In the genomic region with DNA sequence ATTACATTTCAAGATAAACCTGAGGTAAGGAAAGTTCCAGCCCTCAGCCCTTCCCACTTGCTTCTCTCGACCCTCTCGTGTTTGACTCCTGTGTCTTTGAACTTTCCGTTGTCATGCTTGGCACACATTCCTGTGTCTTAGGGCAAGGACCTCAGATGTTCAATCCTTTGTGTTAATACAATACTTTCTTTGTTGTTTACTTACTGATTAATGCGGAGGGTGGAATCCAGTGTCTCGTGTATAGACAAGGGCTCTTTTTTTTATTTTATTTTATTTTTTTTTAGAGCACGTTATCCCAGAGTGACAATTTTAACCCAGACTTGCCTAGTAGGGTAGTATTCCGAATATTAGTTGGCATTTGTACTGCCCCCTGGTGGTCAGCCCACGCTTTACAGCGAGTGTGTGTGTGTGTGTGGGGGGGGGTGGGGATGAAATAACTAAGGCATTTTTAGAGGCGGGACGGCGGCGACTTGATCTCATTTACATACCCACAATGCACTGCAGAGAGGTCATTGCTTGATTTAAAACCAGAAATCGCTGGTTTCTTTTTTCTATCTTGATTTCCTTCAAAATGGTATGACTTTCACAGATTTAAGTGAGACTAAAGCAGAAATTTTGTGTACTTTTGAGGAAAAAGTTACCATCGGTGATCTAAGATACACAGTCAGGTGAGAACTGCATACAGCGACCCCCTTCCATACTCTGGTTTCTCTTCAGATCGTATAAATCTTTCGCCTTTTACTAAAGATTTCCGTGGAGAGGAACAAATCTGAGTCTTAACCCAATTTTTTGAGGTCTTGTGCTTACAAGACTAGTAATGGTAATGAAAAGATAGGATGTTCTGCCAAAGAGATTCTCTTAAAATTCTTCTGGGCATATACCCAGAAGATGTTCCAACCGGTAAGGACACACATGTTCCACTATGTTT, we compare ENCODE assay signal across 8 mouse cellular contexts. TPM values are rescaled to one million over a fixed set of nuclear protein-coding genes. Genes with fewer than 3 reads are reported as not detected.
DNase-seq lines count a peak whose midpoint lies in the region; TF ChIP-seq lines count a peak whose summit lies in the region.

No protein-coding gene starts in this region.

- peaks cover 0 to 4% of the 10 kb centered on the region in 2 experiments; a peak in 1 of 4 replicates for H3K4me1 ChIP-seq in MEL (ENCODE audit: control insufficient read depth in 1 of 2, insufficient read depth in 2 of 2, low read length in 2 of 2)
- no peaks in the 10 kb centered on the region for H3K4me1 ChIP-seq in embryonic fibroblast, embryonic 13.5 days (ENCODE audit: control insufficient read depth, insufficient read depth, low read length)
- H3K4me1 ChIP-seq in small intestine, adult 2 months (ENCODE audit: control insufficient read depth, insufficient read depth, insufficient read length, low read length): no peaks in the 10 kb centered on the region

- TF ChIP-seq POLR2A in MEL (IDR thresholded peaks at IDR 0.05; ENCODE audit: control insufficient read depth in 1 of 2, insufficient read depth in 1 of 2, low read depth in 1 of 2, low read length in 2 of 2, poor library complexity in 1 of 2): peak in 1 of 2 experiments; percentile 91; a peak in 2 of 4 replicates
- no peak for TF ChIP-seq POLR2A in embryonic fibroblast, embryonic 13.5 days (IDR thresholded peaks at IDR 0.05; ENCODE audit: low read depth, low read length)
- no peak for TF ChIP-seq POLR2A in small intestine, adult 2 months (IDR thresholded peaks at IDR 0.05; ENCODE audit: low read depth, low read length)

- peak in 2 of 3 experiments; percentile 58 to 76; a peak in 4 of 6 replicates for TF ChIP-seq CTCF in MEL (IDR thresholded peaks at IDR 0.05 in 2 of 3, conservative IDR thresholded peaks at IDR 0.05 in 1 of 3; ENCODE audit: control insufficient read depth in 1 of 3, insufficient read depth in 1 of 3, low read depth in 2 of 3, low read length in 3 of 3, poor library complexity in 1 of 3, severe bottlenecking in 1 of 3)
- TF ChIP-seq CTCF in embryonic fibroblast, embryonic 13.5 days (IDR thresholded peaks at IDR 0.05; ENCODE audit: borderline replicate concordance, insufficient read depth, low read length): peak; percentile 55; the same call in 1 of the 2 replicates
- peak; percentile 76; the same call in 1 of the 2 replicates for TF ChIP-seq CTCF in small intestine, adult 2 months (IDR thresholded peaks at IDR 0.05; ENCODE audit: extremely low read depth, insufficient read length, insufficient replicate concordance, low read depth, low read length)

- no peak for TF ChIP-seq EP300 in MEL (IDR thresholded peaks at IDR 0.05; ENCODE audit: low read depth in 1 of 2, low read length in 2 of 2)

- H3K9ac ChIP-seq in MEL (ENCODE audit: control insufficient read depth, low read depth, low read length, poor library complexity, severe bottlenecking): peak overlapping the region; percentile 69

- WGBS in small intestine, adult 2 months: 4% methylated on average over 20 of the region's 20 CpGs

- H3K27me3 ChIP-seq in MEL (ENCODE audit: control insufficient read depth in 1 of 2, insufficient read depth in 2 of 2, low read length in 2 of 2): no peaks in the 10 kb centered on the region
- H3K27me3 ChIP-seq in small intestine, adult 2 months (ENCODE audit: control insufficient read depth, insufficient read depth, low read length): no peaks in the 10 kb centered on the region

- intact Hi-C loops in heart, postnatal 14 days (cut with DNase I): no loop called here

- H3K79me2 ChIP-seq in MEL (ENCODE audit: control insufficient read depth, insufficient read depth, low read length, poor library complexity): no peaks in the 10 kb centered on the region

- TF ChIP-seq RAD21 in MEL (IDR thresholded peaks at IDR 0.05; ENCODE audit: low read depth, low read length): no peak

- peak; percentile 93 for DNase-seq in MEL (ENCODE audit: low read depth, low spot score)
- DNase-seq in adrenal gland, postnatal 4 days (ENCODE audit: low spot score in 2 of 2): peak; percentile 50 to 74
- DNase-seq in heart, postnatal 14 days: peak; percentile 79 to 85
- peak; percentile 76 to 77 for DNase-seq in layer of hippocampus, postnatal 10 days (ENCODE audit: low spot score in 2 of 2)
- peak; percentile 86 to 88 for DNase-seq in lung, postnatal 4 days
- peak; percentile 74 for DNase-seq in yolk sac, embryonic 10.5 days (ENCODE audit: low spot score)

- peak overlapping the region; percentile 79 for H3K27ac ChIP-seq in MEL (ENCODE audit: control insufficient read depth, low read depth, low read length)
- H3K27ac ChIP-seq in embryonic fibroblast, embryonic 13.5 days (ENCODE audit: insufficient read depth, low read length): peak overlapping the region; percentile 64; the same call in 1 of the 2 replicates
- no peak overlapping the region for H3K27ac ChIP-seq in small intestine, adult 2 months (ENCODE audit: insufficient read depth, low read depth, low read length)

- H3K36me3 ChIP-seq in MEL (ENCODE audit: control insufficient read depth in 1 of 2, insufficient read depth in 2 of 2, low read length in 2 of 2): no peaks in the 10 kb centered on the region; a peak in 1 of 4 replicates
- H3K36me3 ChIP-seq in small intestine, adult 2 months (ENCODE audit: control insufficient read depth, insufficient read depth, low read length): no peaks in the 10 kb centered on the region

- no peaks in the 10 kb centered on the region for H3K9me3 ChIP-seq in MEL (replicated peaks; ENCODE audit: insufficient read depth, low read length)

- H3K4me3 ChIP-seq in MEL (ENCODE audit: control insufficient read depth in 1 of 2, insufficient read depth in 1 of 2, low read depth in 2 of 2, low read length in 2 of 2): peak overlapping the region; percentile 37 to 42; a peak in 3 of 4 replicates
- H3K4me3 ChIP-seq in embryonic fibroblast, embryonic 13.5 days (ENCODE audit: insufficient read depth, low read length): no peak overlapping the region
- H3K4me3 ChIP-seq in small intestine, adult 2 months (ENCODE audit: low read depth, low read length): no peak overlapping the region

TF ChIP-seq in MEL, 35 proteins besides CTCF, POLR2A, EP300 and RAD21:
- TF ChIP-seq TBP (IDR thresholded peaks at IDR 0.05; ENCODE audit: low read depth, low read length) (peak; percentile 99), MXI1 (IDR thresholded peaks at IDR 0.05; ENCODE audit: low read depth, low read length) (no peak), GATA1 (IDR thresholded peaks at IDR 0.05; ENCODE audit: low read depth, low read length) (peak; percentile 39; the same call in 1 of the 2 replicates), POLR2AphosphoS5 (IDR thresholded peaks at IDR 0.05; ENCODE audit: borderline replicate concordance, low read depth, low read length) (peak; percentile 99; the same call in 1 of the 2 replicates)

RNA-seq across cellular contexts. Expression of gene Kif2c, which starts 28.0 kb away (rescaled TPM):
- 32.6 and 36.7 TPM in 2 replicates for total RNA-seq in MEL (2012; rRNA removed)
- polyA plus RNA-seq in MEL (2012; ENCODE audit: insufficient read depth in 1 of 2, insufficient read length in 2 of 2, low read depth in 1 of 2, low replicate concordance in 2 of 2, missing spikeins in 1 of 2): 10 to 100 TPM in 1 of 2 experiments, not detected in 1; 45.1 TPM
- total RNA-seq in adrenal gland, postnatal 4 days (2021): 10 to 100 TPM; 16.0 to 16.5 TPM
- 25.2 and 33.6 TPM in 2 replicates for polyA plus RNA-seq in embryonic fibroblast, embryonic 13.5 days (2011; ENCODE audit: insufficient read length, low read depth, missing spikeins)
- 1 to 10 TPM; 1.7 to 3.4 TPM for total RNA-seq in heart, postnatal 14 days (2021)
- 1 to 10 TPM; 2.5 to 2.8 TPM for total RNA-seq in layer of hippocampus, postnatal 10 days (2021)
- polyA plus RNA-seq in small intestine, adult 2 months (2012; rRNA removed): 0.81 and 2.8 TPM in 2 replicates

RNA-seq across cellular contexts. Expression of gene Tmem53, which starts 41.3 kb away (rescaled TPM):
- total RNA-seq in MEL (2012; rRNA removed): 0.36 and 0.65 TPM in 2 replicates
- polyA plus RNA-seq in MEL (2012; ENCODE audit: insufficient read depth in 1 of 2, insufficient read length in 2 of 2, low read depth in 1 of 2, low replicate concordance in 2 of 2, missing spikeins in 1 of 2): 1 to 10 TPM in 1 of 2 experiments, not detected in 1; 1.3 TPM
- 10 to 100 TPM; 50.7 to 56.9 TPM for total RNA-seq in adrenal gland, postnatal 4 days (2021)
- polyA plus RNA-seq in embryonic fibroblast, embryonic 13.5 days (2011; ENCODE audit: insufficient read length, low read depth, missing spikeins): 6.8 and 11.8 TPM in 2 replicates
- total RNA-seq in heart, postnatal 14 days (2021): 10 to 100 TPM; 22.6 to 31.5 TPM
- total RNA-seq in layer of hippocampus, postnatal 10 days (2021): 1 to 10 TPM; 5.0 to 6.2 TPM
- polyA plus RNA-seq in small intestine, adult 2 months (2012; rRNA removed): 13.7 and 19.0 TPM in 2 replicates

RNA-seq across cellular contexts. Expression of gene Armh1, which starts 41.5 kb away (rescaled TPM):
- not detected in 2 replicates for total RNA-seq in MEL (2012; rRNA removed)
- polyA plus RNA-seq in MEL (2012; ENCODE audit: insufficient read depth in 1 of 2, insufficient read length in 2 of 2, low read depth in 1 of 2, low replicate concordance in 2 of 2, missing spikeins in 1 of 2): not detected
- 1 to 10 TPM; 2.0 to 2.3 TPM for total RNA-seq in adrenal gland, postnatal 4 days (2021)
- polyA plus RNA-seq in embryonic fibroblast, embryonic 13.5 days (2011; ENCODE audit: insufficient read length, low read depth, missing spikeins): 0.35 TPM in 1 of 2 replicates, not detected in the other
- total RNA-seq in heart, postnatal 14 days (2021): under 1 TPM; 0.15 to 0.33 TPM
- 1 to 10 TPM; 2.3 to 3.7 TPM for total RNA-seq in layer of hippocampus, postnatal 10 days (2021)
- polyA plus RNA-seq in small intestine, adult 2 months (2012; rRNA removed): not detected in 2 replicates

RNA-seq across cellular contexts. Expression of gene Rps8, which starts 54.4 kb away (rescaled TPM):
- total RNA-seq in MEL (2012; rRNA removed): 4,560 and 5,186 TPM in 2 replicates
- 1,000 to 10,000 TPM; 1,132 to 1,156 TPM for polyA plus RNA-seq in MEL (2012; ENCODE audit: insufficient read depth in 1 of 2, insufficient read length in 2 of 2, low read depth in 1 of 2, low replicate concordance in 2 of 2, missing spikeins in 1 of 2)
- 1,000 to 10,000 TPM; 1,506 to 1,548 TPM for total RNA-seq in adrenal gland, postnatal 4 days (2021)
- 1,876 and 2,108 TPM in 2 replicates for polyA plus RNA-seq in embryonic fibroblast, embryonic 13.5 days (2011; ENCODE audit: insufficient read length, low read depth, missing spikeins)
- total RNA-seq in heart, postnatal 14 days (2021): 100 to 1,000 TPM; 590 to 604 TPM
- 100 to 1,000 TPM; 556 to 596 TPM for total RNA-seq in layer of hippocampus, postnatal 10 days (2021)
- polyA plus RNA-seq in small intestine, adult 2 months (2012; rRNA removed): 205 and 258 TPM in 2 replicates

Comparison
In these comparisons a context has a peak if more than half of its experiments do, and no peak if none do; other contexts are left out.
1. H3K4me3 ChIP-seq: peak in MEL (2 of 2); none in embryonic fibroblast, embryonic 13.5 days (single experiment) and small intestine, adult 2 months (single experiment).
2. Peak in every context shown above with its lines, with median percentiles within 50 percentile points of each other: DNase-seq and CTCF ChIP-seq.